Mouse (Mus musculus) right cerebral cortex, adult 18-20 months (tissue): Measurements from ENCODE around the gene Nrxn3.

ENCODE experiments used
- DNase-seq: peaks from one replicate; pipeline ENCODE4 v3.0.0; 2022; ENCODE audit warnings: mixed read lengths

The Nrxn3 gene

DNA sequence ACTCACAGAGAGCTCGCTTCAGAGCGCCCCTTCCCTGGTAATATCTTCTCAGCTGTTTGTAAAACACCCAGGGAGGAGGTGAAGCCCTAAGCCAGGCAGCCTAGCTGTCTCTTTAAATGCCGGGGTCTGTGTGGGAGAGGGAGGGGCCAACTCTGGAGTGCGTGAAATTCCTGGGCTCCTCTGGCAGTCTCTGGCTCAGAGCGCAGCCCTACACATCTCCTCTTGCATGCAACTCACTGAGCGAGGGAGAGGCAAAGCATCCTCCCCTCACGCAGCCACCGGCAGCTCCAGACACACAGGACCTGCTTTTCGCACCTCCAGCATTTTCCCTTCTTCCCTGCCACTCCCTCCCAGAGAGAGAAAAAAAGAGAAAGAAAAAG is at the start of gene Nrxn3:
Nrxn3 (plus strand) TSS at position 186 of the 380 bp plus-strand sequence.
- peak; percentile 88 for DNase-seq

DNA sequence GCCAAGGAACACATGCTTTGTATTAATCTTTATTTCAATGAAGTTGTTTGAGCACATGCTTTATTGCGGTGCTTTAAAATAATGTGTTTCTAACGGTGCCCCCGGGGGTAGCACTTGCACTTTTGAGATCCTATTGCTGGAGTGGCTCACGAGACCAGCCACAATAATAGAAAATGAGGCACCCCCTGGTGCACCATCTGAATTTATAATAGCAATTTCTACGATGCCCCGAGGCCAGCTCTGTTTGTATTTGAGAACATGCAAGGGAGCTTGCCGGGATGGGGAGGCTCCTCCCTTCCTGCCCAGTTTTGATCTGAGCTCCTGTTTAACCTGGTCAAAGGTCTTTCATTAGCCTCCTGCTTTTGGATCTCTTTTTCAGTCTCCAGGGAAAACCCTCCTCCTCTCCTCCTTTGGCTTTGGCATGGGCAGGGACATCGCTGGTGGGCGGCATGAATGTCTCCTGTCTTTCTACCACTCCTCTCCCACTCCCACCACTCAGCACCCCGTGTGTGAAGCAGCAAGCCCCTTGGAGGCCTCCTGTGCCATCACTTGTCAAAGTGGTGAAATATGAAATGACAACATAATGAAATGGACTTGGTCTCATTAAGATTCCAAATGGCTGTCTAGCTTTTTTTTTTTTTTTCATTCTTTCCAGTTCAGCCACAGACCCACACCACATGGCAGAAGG is 18.4 kb upstream of the Nrxn3 start:
- no peak for DNase-seq

DNA sequence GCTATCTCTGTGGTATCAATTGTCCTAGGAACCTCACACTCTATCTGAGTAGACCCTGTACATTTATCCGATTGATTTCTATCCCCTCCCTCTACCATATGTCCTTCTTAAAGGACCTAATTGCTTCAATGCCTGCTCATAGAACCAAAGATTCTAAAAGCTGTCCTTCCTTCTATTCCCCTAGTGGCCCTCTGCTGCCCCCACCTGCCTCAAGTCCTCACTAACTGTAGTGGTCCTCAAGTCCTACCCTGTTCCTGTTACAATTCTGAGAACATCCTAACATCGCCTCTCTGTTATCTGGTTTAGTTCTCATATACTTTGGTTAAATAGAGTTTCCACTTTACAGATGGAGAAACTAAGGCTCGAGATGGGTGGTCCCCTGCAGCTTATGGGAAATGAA is 16.7 kb upstream of the Nrxn3 start:
- DNase-seq = no peak

DNA sequence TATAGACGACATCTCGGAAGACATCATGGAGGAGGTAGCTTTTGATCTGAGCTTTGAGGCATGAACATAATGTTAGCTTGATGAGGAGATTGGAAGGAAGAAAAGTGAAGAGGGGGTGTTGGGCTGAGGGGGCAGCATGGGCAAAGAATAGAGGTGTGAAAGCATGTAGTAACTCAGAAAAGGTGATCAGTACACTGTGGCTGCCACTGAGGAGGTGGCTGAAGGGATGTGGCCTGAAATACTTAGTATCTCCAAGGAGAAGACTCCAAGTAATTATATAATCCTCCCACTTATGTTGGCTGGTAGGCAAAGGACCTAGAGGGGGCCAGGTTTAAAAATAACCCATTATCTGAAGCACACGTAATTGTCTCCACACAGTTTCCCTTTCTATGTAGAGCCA is 14.9 kb upstream of the Nrxn3 start:
- peak; percentile 75 for DNase-seq

- no peak for DNase-seq
These were observed 13.5 kb upstream of the Nrxn3 start for GRCm38 (mm10) chr12:88709223-88709622.

- peak; percentile 91 for DNase-seq
These were observed 9.2 kb upstream of the Nrxn3 start for GRCm38 (mm10) chr12:88713456-88713855.

DNA sequence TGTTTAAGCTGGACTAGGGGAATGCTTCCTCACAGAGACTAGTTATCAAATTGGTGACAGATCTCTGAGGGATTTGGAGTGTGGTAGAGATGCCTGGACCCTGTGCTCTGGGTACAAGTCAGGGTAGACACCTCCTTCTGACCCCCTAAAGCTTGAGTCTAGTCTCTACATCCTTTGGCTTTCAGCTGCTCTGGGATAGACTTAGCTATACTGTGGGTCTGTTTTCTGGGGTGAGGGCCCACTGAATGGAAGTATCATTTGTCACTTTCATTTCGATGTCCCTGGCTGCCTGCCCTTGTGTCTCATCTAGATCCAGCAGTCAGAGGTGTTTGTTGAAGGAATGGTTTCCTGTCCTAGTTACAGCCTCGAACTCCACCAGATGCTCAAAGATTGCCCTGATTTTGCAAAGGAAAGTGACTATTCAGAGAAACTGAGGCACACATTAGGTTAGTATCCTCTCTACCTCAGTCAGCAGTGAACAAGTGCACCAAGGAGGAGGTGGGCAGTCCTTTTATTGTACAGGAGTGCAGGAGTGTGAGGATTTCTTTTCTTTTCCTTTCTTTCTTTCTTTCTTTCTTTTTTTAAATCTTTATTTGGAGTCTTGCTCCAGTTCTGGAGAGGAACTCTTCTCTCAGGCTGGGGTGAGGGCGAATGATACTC is 515 bp upstream of the Nrxn3 start:
- DNase-seq = no peak

DNA sequence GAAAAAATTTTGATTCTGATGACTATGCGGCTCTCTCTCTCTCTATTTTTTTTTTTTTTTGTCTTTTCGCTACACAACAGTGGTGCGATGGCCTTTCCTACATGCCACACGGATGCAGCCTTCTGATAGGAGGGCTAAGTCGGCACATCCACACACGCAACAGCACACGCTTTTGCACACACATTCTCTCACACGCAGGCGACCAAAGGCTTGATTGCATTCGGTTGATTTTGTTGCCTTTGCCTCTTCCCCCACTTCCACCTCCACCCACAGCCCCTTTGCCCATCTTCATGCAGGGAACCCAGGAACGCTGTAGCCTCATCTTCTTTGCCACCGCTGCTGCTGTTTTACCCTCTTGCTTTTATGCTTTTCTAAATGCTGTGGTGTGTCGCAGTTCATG is 3.6 kb downstream of the Nrxn3 start:
- no peak for DNase-seq

DNA sequence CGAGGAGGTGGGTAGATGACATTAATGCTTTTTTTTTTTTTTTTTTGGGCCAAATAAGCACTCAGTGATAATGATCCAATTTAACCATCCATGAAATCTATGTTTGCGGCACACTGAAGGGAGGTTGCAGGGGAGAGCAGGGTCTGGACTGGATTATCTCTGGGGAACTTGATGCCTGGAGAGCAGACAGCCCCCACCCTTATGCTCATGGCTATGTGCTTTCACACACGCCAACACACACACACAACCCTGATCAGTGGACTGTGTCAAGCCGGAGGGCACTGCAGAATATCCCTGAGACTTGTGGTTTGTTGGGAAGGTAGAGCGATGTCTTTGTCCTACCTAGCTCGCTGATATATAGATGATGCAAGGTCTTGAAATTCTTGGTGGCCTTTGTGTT is 4.1 kb downstream of the Nrxn3 start:
- no peak for DNase-seq

- no peak for DNase-seq
These were observed 8.0 kb downstream of the Nrxn3 start for GRCm38 (mm10) chr12:88730720-88731119.

DNA sequence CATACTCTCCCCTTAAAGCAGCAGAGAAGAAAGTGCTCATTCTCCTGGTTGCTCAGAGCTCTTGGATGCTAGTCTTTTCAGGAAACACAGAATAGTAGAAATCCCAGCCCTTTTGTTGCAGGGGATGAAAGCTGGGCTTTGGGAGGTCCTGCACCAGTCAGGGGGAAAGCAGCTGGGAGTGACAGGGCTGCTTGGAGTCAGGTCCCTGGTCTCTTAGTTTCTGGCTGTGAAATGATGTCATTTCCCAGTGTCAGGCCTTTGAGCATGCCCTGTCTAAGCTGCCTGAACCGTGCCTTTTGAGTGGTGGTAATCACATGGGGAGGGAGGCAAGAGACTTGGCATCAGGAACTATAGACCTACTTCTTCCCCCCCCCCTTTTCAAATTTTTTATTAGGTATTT is 12.4 kb downstream of the Nrxn3 start:
- no peak for DNase-seq

DNA sequence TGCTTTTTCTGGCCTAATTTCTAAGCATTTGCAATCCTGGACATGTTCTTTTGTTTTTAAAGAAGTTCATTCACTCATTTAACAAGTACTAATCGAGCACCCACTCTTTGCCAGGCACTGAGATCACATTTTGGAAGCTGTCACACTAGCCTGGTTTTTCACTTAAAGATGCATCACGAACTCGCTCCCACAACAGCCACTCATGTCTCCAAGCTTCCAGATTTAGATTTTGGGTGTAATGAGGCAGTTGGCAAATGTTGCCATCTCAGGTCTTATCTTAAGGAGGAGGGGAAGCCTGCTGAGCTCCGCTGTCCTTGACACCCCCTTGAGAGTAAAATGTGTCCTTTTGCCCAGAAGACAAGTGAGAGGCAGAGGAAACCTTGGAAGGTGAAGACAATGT is 14.4 kb downstream of the Nrxn3 start:
- peak; percentile 71 for DNase-seq

DNA sequence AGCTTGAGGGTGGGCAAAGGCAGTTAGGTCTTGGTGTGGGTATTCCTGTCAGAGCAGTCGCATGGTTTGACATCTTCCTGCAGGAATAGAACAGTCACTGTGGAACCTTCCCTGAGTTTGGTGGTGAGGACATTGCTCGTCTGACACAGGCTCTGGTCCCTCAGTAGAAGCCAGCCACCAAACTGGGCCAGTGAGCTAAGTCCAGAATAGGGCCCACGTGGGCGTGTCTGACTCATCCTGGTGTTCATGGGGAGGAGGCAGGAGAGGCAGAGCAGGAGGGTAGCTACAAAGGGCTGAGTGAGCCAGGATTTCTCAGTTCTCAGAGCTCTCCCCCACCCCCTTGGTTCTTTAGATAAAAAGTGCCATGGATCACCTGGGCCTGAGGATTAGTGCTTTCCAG is 15.9 kb downstream of the Nrxn3 start:
- DNase-seq = peak; percentile 93

DNA sequence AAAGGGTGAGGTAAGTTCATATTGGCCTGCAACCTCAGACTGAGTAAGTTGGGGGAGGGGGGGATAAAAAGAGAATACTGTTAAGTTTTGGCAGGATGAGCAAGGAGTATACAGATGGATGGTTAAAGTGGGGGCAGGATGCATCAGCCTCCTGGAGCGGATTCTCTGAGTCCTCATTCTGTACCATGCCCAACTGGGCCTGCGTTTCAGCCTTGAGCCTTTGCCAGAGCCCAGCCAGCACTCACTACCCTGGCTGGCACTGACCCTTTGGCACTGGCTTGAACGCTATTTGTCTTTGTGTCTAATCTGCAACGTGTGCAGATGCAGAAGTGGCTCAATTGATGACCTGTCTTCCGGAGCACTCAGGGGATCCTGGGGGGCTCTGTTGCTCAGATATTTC is 24.1 kb downstream of the Nrxn3 start:
- no peak for DNase-seq

DNA sequence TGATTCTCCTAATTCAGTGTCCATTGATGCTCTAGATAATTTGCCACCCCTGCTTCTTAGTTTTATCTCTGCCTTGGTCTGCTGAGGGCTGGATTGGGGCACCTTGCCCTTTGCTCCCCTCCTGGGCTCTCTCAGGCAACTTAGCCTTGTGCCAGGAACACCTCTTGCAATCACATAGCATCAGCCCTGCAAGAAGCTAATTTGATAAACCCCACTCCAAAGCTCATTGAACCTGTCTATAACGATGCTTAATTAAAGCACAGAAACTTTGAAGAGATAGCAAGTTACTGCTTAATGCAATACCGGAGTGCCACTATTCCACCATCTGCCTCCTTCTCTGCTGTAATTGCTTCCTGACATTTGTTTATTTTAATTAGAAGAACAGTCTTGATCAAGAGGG is 42.1 kb downstream of the Nrxn3 start:
- DNase-seq = no peak

DNA sequence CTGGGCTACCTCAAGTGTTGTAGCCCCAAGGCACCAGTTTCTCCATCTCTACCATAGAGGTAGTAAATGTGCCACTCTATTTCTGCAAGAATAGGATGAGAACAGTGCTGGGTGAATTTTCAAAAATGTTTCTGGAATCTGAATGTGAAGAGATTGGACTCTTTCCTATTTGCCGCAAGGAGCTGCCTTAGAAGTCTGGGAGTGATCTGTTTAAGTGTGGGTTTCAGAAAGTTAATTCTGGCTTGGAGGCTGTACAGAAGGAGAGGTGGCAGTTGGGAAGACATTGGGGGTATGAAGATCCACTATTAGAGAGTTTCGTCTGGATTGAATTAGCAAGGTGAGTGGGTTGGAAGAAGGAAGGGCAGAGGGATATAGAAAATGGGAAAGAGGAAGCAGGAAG is 52.0 kb downstream of the Nrxn3 start:
- DNase-seq = peak; percentile 35

- DNase-seq = no peak
These were observed 55.4 kb downstream of the Nrxn3 start for GRCm38 (mm10) chr12:88778036-88778435.

DNA sequence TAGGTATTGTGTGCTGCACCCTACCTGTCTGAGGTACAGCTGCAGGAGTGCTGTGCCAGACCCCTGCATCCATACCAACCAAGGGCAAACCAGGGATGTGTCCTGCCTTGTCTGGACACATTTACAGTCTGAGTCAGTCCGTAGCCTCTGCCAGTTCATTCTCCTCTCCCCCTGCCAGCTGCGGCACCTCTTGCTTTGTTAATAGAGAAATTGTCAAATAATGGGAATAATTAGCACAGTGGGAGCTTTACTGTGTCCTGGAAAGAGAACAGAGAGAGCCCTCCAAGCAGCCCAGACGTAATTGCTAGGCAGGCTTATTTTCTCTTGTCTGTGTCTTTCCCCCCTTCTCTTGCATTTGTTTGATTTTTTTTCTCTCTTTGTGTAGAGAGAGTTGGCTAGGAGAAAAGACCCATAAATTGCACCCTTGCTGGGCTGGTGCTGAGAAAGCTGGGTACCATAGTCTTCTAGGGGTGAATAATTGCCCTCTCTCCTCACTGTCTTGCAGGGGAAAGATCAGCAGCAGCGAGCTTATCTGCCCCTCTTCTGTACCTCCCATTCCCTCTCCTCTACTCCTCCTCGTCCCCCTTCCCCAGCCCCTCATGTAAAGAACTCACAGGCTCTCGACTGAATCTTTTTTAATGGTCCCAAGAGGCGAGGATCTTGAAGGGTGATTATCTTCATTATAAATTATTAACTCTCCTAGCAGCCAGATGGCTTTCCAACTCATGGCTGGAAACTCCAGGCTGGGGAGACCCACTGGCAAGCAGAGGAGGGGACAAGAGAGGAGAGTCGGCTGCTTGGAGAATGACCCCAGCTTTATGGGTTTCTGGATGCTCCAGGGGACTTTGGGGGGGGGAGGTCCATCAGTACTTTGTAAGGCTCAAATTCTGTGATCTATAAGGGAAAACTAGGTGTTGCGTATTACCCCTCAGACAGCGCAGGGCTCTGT is 61.8 kb downstream of the Nrxn3 start:
- DNase-seq = no peak

- DNase-seq = no peak
These were observed 70.6 kb downstream of the Nrxn3 start for GRCm38 (mm10) chr12:88793314-88793713.

DNA sequence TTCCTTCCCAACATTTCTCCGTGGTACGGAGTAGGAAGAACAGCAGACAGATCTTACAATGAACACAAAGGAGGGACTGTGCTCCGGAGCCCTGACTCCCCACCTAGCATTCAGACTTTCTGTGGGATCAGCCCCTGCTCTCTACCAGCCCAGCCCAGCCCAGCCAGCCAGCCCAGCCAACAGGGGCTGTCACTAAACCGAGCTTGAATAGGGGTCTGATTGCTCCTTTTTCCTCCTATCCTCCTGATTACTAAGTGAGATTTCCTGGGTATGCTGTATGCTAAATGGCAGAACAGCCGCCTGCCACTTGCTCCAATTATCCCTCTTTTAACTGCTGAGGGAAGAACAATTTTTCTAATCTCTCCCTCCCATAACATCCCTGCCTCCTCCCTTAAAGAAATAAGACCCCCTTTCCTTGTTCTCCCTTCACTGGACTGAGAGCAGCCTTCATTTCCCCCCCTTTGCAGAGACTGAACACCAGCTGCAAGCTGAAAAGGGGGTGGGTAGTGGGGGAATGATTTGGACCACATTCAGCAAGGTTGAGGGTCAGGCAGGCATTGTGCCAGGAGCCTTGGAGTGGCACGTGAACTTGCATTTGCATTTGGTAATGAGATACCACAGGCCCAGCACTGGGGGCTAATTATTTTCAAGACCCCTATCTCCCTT is 78.4 kb downstream of the Nrxn3 start:
- DNase-seq = no peak

DNA sequence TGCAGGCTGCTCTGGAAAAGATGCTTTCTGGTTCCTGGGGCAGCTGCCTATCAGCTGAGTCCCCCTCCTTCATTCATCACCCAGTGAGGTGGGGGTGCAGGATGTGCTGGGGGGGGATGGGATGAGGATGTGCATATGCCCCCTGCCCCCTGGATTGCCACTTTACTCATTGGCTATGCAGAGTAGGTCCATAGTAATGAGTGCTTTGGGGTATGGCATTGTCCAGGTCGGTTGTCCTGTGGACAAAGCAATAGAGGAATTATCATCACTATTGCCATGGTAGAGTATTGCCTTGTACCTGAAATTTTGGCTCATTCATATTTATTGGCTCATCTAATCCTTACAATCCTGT is 79.0 kb downstream of the Nrxn3 start:
- DNase-seq = no peak

GRCm38 (mm10) chr12:88808947-88809346 is 86.3 kb downstream of the Nrxn3 start:
- DNase-seq = no peak

- peak; percentile 28 for DNase-seq
These were observed 89.5 kb downstream of the Nrxn3 start for GRCm38 (mm10) chr12:88812173-88812572.
